Mouse (Mus musculus) limb, embryonic 14.5 days (tissue): ENCODE data around the gene Prr14. TPM values are rescaled to one million over a fixed set of nuclear protein-coding genes. Genes with fewer than 3 reads are reported as not detected.
"Not testable (repeated sequence)": the region's sequence is repeated elsewhere in the genome, so short reads cannot be mapped to it uniquely, and the experiment has no call there.

Experiments used
- ATAC-seq: fragments of 200-750 bp; cut with Nextera tagmentation; 2 replicates; pipeline ENCODE4 v1.8.0; 2017; ENCODE audit warnings: low read depth, moderate number of reproducible peaks, moderate TSS enrichment; ENCODE audit not compliant: low FRiP score
- DNase-seq: peaks from one replicate; pipeline ENCODE4 v3.0.0-alpha.2; 2015; ENCODE audit warnings: low spot score
- H3K27ac ChIP-seq: fragments of 300-500 bp; sonication (generic); replicated peaks from 2 replicates; pipeline ENCODE4 v1.5.1; 2014; ENCODE audit warnings: low read depth, mild to moderate bottlenecking, low read length, moderate library complexity, mixed read lengths
- H3K27me3 ChIP-seq: fragments of 300-500 bp; sonication (generic); 2 replicates; pipeline ENCODE4 v1.6.1; 2014; ENCODE audit warnings: low read length, mixed read lengths; ENCODE audit not compliant: control insufficient read depth, insufficient read depth
- H3K36me3 ChIP-seq: fragments of 300-500 bp; sonication (generic); 2 replicates; pipeline ENCODE4 v1.6.1; 2014; ENCODE audit warnings: mild to moderate bottlenecking, low read length, moderate library complexity, mixed read lengths; ENCODE audit not compliant: control insufficient read depth, insufficient read depth
- H3K4me1 ChIP-seq: fragments of 300-500 bp; sonication (generic); 2 replicates; pipeline ENCODE4 v1.6.1; 2014; ENCODE audit warnings: antibody characterized with exemption, low read length, mixed read lengths; ENCODE audit not compliant: control insufficient read depth, insufficient read depth
- H3K4me2 ChIP-seq: fragments of 300-500 bp; sonication (generic); replicated peaks from 2 replicates; pipeline ENCODE4 v1.6.1; 2014; ENCODE audit warnings: low read depth, mild to moderate bottlenecking, low read length, moderate library complexity; ENCODE audit not compliant: severe bottlenecking
- H3K4me3 ChIP-seq: fragments of 300-500 bp; sonication (generic); replicated peaks from 2 replicates; pipeline ENCODE4 v1.5.1; 2014; ENCODE audit warnings: low read length
- H3K9ac ChIP-seq: fragments of 300-500 bp; sonication (generic); 2 replicates; pipeline ENCODE4 v1.6.1; 2014; ENCODE audit warnings: mild to moderate bottlenecking, low read depth, low read length, moderate library complexity; ENCODE audit not compliant: severe bottlenecking
- H3K9me3 ChIP-seq: fragments of 300-500 bp; sonication (generic); 2 replicates; pipeline ENCODE4 v1.6.1; 2016; ENCODE audit warnings: low read length; ENCODE audit not compliant: control insufficient read depth
- POLR2A ChIP-seq: fragments of 200-500 bp; IDR thresholded peaks from 2 replicates; pipeline ENCODE4 v1.8.0; 2012; ENCODE audit warnings: inconsistent platforms, mild to moderate bottlenecking, moderate library complexity, borderline replicate concordance; ENCODE audit not compliant: insufficient read depth, insufficient read length; ENCODE audit errors: extremely low read depth
- WGBS: fragments of 180-500 bp; shearing (Covaris S2); extraction: QIAGEN DNeasy Blood & Tissue Kit; methylation state at CpG from one replicate; pipeline ENCODE4 v1.1.7; 2014; 5-methylcytosine and 5-hydroxymethylcytosine counted together
- polyA plus RNA-seq, 2 experiments: library from polyadenylated mRNA; depleted of rRNA in 1 of 2; stranded (reverse) in 1 of 2; unstranded in 1 of 2; fragments of >200 nt; fragmentation: Nextera tagmentation in 1 of 2; extraction: Ambion mirVana in 1 of 2; gene quantifications; 2 replicates each; pipeline versions ENCODE4 v1.2.1 to v1.2.3; 2012 to 2014

The Prr14 gene
- polyA plus RNA-seq, 2 experiments, result 43.7 to 65.8 TPM

- Histone ChIP-seq H3K27ac (peak within 1 kb of the TSS; percentile 93), H3K4me1 (peaks cover 18% of the 10 kb centered on the region; the same call in 1 of the 2 replicates), H3K9me3 (no peaks in the 10 kb centered on the region), H3K4me3 (peak within 1 kb of the TSS; percentile 65), H3K4me2 (peak within 1 kb of the TSS; percentile 64), H3K27me3 (no peaks in the 10 kb centered on the region), H3K9ac (peak within 1 kb of the TSS; percentile 89), H3K36me3 (peaks cover 42% of the 10 kb centered on the region)
- ATAC-seq (peak; percentile 94), DNase-seq (peak; percentile 98)
- peak; percentile 22; the same call in 1 of the 2 replicates for TF ChIP-seq POLR2A
- under 1% methylated on average over 50 of the region's 54 CpGs for WGBS
These were observed 10.7 kb upstream of the Prr14 start, which contains the start of gene Zfp689 for GRCm38 (mm10) chr7:127448521-127449300. Zfp689 (minus strand) TSS chr7:127449158.

- Histone ChIP-seq H3K9me3 (no peaks in the 10 kb centered on the region), H3K4me1 (peaks cover 18% of the 10 kb centered on the region; the same call in 1 of the 2 replicates), H3K27ac (no peak overlapping the region), H3K4me3 (peak overlapping the region; percentile 65), H3K36me3 (peaks cover 35% of the 10 kb centered on the region), H3K27me3 (no peaks in the 10 kb centered on the region), H3K9ac (no peak overlapping the region), H3K4me2 (peak overlapping the region; percentile 64)
- TF ChIP-seq POLR2A, result no peak
- ATAC-seq (no peak), DNase-seq (no peak)
- WGBS, result 85% methylated on average over 7 of the region's 7 CpGs
These were observed 9.4 kb upstream of the Prr14 start for GRCm38 (mm10) chr7:127449966-127450365.

GRCm38 (mm10) chr7:127453056-127453455, 6.4 kb upstream of the Prr14 start:
- H3K4me3 ChIP-seq, result no peak overlapping the region
- H3K4me2 ChIP-seq, result no peak overlapping the region
- no peak overlapping the region for H3K9ac ChIP-seq
- ATAC-seq (no peak), DNase-seq (no peak)
- H3K9me3 ChIP-seq, result peaks cover 5% of the 10 kb centered on the region; the same call in 1 of the 2 replicates
- no peak for TF ChIP-seq POLR2A
- H3K4me1 ChIP-seq, result peaks cover 18% of the 10 kb centered on the region; the same call in 1 of the 2 replicates
- H3K36me3 ChIP-seq, result peaks cover 36% of the 10 kb centered on the region
- H3K27me3 ChIP-seq, result no peaks in the 10 kb centered on the region
- H3K27ac ChIP-seq, result no peak overlapping the region
- 92% methylated on average over 2 of the region's 2 CpGs for WGBS

- no peak for ATAC-seq
- 92% methylated on average over 7 of the region's 7 CpGs for WGBS
- Histone ChIP-seq H3K27ac (no peak overlapping the region), H3K9ac (no peak overlapping the region), H3K36me3 (peaks cover 46% of the 10 kb centered on the region), H3K9me3 (peaks cover 5% of the 10 kb centered on the region; the same call in 1 of the 2 replicates), H3K27me3 (no peaks in the 10 kb centered on the region), H3K4me3 (no peak overlapping the region), H3K4me1 (peaks cover 14% of the 10 kb centered on the region; the same call in 1 of the 2 replicates), H3K4me2 (no peak overlapping the region)
- no peak for DNase-seq
- no peak for TF ChIP-seq POLR2A
These were observed 4.5 kb upstream of the Prr14 start for GRCm38 (mm10) chr7:127454905-127455304.

GRCm38 (mm10) chr7:127458371-127459122, 864 bp upstream of the Prr14 start:
- H3K27me3 ChIP-seq, H3K9ac ChIP-seq, DNase-seq, ATAC-seq, H3K4me1 ChIP-seq, H3K27ac ChIP-seq, H3K4me2 ChIP-seq, H3K4me3 ChIP-seq, H3K9me3 ChIP-seq: not testable (repeated sequence)
- 94% methylated on average over 3 of the region's 3 CpGs for WGBS
- H3K36me3 ChIP-seq, result peaks cover 57% of the 10 kb centered on the region
